Mouse (Mus musculus) left cerebral cortex, adult 2 months (tissue): Measurements from ENCODE around the gene Chmp3. TPM values are rescaled to one million over a fixed set of nuclear protein-coding genes. Genes with fewer than 3 reads are reported as not detected.

Source experiments
- DNase-seq, 2 experiments: peaks; one replicate each; pipeline ENCODE4 v3.0.0; 2021 to 2022; ENCODE audit warnings: low spot score in 2 of 2, mixed read lengths in 1 of 2; ENCODE audit errors: extremely low spot score in 1 of 2
- H3K27ac ChIP-seq: fragments of 200-600 bp; 2 replicates; pipeline ENCODE4 v1.8.1; 2022
- H3K4me3 ChIP-seq: fragments of 200-600 bp; 2 replicates; pipeline ENCODE4 v1.8.1; 2022
- CTCF ChIP-seq: fragments of 200-600 bp; IDR thresholded peaks from 2 replicates; pipeline ENCODE4 v1.8.1; 2022; ENCODE audit warnings: antibody characterized with exemption, mild to moderate bottlenecking, moderate library complexity
- intact Hi-C: fragments of 180-260 bp; cut with DNase I; formaldehyde crosslinking; loops from one replicate; pipeline ENCODE4 v1.15.1; 2025
- total RNA-seq, 2 experiments: library from RNA; stranded (reverse); gene quantifications; 2 replicates each; pipeline ENCODE4 v1.2.3; 2021

Gene Chmp3
- total RNA-seq, 2 experiments from 2014 or later = 100.0 to 109 TPM

DNA sequence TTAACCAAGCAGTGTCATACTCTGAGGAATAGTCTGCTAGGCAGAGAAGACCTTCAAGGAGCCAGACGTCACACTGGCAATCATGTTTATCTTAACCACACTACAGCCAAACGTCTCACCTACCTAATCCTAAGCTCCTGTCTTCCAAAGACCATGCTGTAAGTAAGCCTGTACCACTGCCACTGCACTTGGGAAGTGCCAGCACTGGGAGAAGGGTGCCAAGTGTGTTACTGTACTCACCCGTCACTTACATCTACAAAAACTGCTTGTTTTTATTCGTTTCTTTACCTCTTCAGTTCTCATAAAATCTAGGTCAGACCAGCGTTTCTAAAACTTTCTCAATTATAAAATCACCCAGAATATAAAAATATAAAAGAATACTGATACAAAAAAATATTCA is 73.4 kb downstream of the Chmp3 start:
- Histone ChIP-seq H3K4me3 (no peak overlapping the region), H3K27ac (no peak overlapping the region)
- intact Hi-C loops = no loop called here
- no peak for DNase-seq
- no peak for TF ChIP-seq CTCF

DNA sequence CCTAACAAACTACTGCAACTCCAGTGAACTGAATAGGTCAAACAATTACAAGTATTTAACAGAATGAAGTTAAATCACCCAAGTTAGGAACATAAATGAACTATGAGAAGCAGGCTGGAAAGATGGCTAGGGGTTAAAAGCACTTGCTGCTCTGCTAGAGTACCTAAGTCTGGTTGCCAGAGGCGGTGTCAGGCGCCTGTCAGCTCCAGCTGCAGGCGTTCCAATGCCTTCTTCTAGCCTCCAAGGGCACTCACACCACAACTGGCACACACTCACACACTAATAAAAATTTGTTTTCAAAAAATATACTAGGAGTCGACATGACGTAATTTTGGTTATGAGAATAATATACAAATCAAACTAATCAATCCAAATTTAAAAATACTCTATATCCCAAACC is 78.0 kb downstream of the Chmp3 start:
- TF ChIP-seq CTCF = no peak
- peak overlapping the region; percentile 38; the same call in 1 of the 2 replicates for H3K27ac ChIP-seq
- intact Hi-C loops = no loop called here
- DNase-seq = no peak
- H3K4me3 ChIP-seq = no peak overlapping the region

DNA sequence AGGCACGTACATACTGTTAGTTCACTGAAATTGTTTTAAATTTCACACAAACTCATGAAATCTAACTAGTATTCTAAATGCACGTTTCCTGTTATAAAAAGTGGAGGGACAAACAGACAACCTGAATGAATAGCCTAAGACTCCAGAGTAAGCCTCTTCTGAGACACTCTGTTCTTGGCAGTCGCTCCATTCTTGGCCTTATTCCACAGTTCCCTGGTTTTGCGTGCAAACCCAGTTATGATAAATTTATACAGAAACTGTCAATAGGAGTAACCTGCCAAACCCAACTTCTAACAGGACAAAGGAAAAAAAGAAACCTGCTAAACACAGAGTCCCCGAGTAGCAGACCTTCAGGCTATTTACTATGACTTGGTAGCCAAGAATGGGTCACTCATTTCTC is 78.4 kb downstream of the Chmp3 start:
- no peak for TF ChIP-seq CTCF
- intact Hi-C loops = no loop called here
- H3K4me3 ChIP-seq = no peak overlapping the region
- DNase-seq = no peak
- H3K27ac ChIP-seq = peak overlapping the region; percentile 38; the same call in 1 of the 2 replicates

DNA sequence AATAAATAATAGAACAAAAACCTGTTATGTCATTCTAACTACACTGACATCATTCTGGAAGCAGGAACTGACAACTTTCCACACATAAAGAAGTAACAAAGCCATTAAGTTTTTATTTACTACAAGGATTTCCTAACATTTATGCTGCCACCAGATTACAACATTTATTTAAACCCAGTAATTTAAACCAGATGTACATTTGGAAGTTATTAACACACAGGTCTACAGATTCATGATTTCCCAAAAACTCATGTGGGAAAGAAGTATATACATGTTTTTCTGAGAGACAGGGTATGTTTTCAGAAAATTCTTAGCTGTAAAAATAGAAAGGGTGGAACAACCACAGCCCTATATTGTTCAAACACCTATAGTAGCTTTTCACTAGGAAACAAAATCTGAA is 81.1 kb downstream of the Chmp3 start:
- intact Hi-C loops = no loop called here
- no peak for DNase-seq
- no peak overlapping the region for H3K27ac ChIP-seq
- no peak overlapping the region for H3K4me3 ChIP-seq
- no peak for TF ChIP-seq CTCF

DNA sequence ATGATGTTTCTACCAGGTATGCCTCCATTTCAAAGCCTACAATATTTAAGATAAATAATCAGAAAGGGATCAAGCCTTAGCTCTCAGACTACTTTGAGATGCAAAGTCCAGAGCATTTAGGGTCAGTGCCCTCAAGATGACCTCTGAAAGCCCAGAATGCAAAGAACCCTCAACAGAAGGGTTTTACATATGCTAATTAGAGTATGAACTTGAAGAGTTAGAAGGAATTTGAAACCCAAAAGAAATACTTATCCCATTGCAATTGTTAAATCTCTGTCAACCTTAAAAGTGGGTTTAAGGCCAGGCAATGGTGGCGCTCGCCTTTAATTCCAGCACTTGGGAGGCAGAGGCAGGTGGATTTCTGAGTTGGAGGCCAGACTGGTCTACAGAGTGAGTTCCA is 82.4 kb downstream of the Chmp3 start:
- Histone ChIP-seq H3K27ac (no peak overlapping the region), H3K4me3 (no peak overlapping the region)
- no peak for DNase-seq
- intact Hi-C loops = no loop called here
- TF ChIP-seq CTCF = no peak

DNA sequence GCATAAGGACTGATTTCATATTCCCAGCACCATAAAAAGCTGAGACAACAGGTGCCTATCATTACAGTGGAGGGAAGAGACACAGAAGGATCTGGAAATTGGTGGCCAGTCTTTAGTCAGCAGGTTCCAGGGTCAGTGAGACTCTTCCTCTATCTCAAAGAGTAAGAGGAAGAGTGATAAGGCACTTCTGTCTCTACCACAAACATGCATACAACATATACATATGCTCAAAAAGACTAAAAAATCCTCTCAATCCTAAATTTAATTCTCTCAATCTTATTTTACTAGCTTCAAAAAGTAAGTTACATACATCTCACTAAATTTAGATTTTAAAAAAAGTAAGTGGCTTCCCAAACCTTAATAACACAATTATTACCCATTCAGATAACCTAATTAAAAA is 83.7 kb downstream of the Chmp3 start:
- Histone ChIP-seq H3K4me3 (no peak overlapping the region), H3K27ac (no peak overlapping the region)
- intact Hi-C loops = no loop called here
- no peak for TF ChIP-seq CTCF
- no peak for DNase-seq

DNA sequence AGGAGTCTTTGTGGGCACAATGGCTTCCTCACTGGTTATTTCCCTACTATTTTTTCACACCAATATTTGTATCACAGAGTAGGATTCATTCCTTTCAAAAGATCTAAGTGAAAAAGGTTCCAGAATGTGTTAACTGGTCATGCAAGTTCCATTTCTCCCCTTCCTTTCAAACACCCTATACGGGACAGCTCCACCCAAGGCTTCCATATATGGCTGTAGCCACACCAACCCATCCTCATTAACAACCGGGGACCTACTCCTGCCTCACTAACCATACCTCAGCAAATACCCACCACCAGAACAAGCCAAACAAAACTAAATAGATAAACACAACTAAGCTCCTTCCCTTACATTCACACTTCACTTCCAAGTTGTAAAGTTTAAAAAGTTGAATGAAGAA is 87.6 kb downstream of the Chmp3 start:
- intact Hi-C loops = loop anchor here (5.0 to 10.0 kb wide), 3 partner anchors 121 to 356 kb away; partner anchors contain the start of genes Krcc1 and Rmnd5a
- TF ChIP-seq CTCF = no peak
- Histone ChIP-seq H3K27ac (no peak overlapping the region), H3K4me3 (peak overlapping the region; percentile 89)
- DNase-seq = no peak

DNA sequence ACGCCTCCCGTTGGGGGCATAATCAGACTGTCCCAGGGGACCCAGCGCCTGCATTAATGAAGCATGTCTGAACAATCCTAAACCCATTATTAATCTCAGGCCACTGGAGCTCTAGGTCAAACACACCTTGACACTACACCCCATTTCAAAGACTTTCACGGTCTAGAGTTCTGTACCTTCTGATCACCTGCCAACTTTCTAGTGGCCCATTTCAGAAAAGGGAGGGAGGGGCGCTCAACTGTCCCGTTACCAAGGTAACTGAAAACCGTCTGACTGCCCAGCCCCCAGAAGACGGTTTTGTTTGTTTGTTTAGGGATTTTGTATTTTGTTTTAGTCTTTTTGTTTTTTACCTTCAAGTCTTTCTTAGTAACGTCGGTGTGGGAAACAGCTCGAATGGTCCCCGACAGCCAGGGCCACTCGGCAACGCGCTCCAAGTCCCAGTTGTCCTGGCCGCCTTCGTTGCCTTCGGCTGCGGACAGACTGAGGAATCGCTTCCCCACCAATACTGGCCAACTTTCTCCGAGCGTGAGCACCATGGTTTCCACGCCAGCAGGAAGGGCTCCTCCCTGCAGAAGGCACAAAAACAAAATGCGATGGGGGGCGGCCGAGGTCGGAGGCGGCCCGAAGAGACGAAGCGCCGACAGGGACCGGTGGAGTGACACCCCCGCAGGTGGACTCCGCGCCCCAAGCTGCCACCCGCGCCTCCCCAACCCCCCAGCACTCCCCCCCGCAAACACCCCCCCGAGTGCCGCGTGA is 88.3 kb downstream of the Chmp3 start:
- DNase-seq = peak; percentile 33 to 59
- intact Hi-C loops = loop anchor here (2.0 to 10.0 kb wide), 5 partner anchors 75 to 357 kb away; partner anchors contain the start of genes Krcc1, Reep1 and Rmnd5a
- peak overlapping the region; percentile 89 for H3K4me3 ChIP-seq
- no peak for TF ChIP-seq CTCF
- H3K27ac ChIP-seq = peak overlapping the region; percentile 91

Other genes with a start within 250 kb of the Chmp3 start
- gene Smyd1, start 221.6 kb upstream of the Chmp3 start, total RNA-seq = under 1 TPM; 0.61 to 0.72 TPM
- not detected for gene Cd8b1, start 221.0 kb upstream of the Chmp3 start, total RNA-seq
- gene Cd8a, start 170.4 kb upstream of the Chmp3 start, total RNA-seq = not detected
- gene Rmnd5a, start 103.2 kb upstream of the Chmp3 start, total RNA-seq = 100 to 1,000 TPM; 101 to 103 TPM
- 10 to 100 TPM; 50.9 to 54.8 TPM for gene Rnf103, start 49.9 kb upstream of the Chmp3 start, total RNA-seq
- gene Kdm3a, start 89.2 kb downstream of the Chmp3 start, total RNA-seq = 10 to 100 TPM; 48.9 to 53.7 TPM
- gene Reep1, start 163.8 kb downstream of the Chmp3 start, total RNA-seq = 10 to 100 TPM; 81.4 to 81.5 TPM